Mouse (Mus musculus) gastrocnemius, postnatal 4 days (tissue): ENCODE measurements around the gene Prkg1. TPM values are rescaled to one million over a fixed set of nuclear protein-coding genes. Genes with fewer than 3 reads are reported as not detected.

Source experiments
- DNase-seq, 2 experiments: peaks; one replicate each; pipeline ENCODE4 v3.0.0; 2021 to 2022; ENCODE audit warnings: low spot score in 2 of 2, mixed read lengths in 2 of 2
- total RNA-seq, 2 experiments: library from RNA; stranded (reverse); gene quantifications; 2 replicates each; pipeline ENCODE4 v1.2.3; 2021

Gene Prkg1
- total RNA-seq, 2 experiments from 2014 or later = 42.3 to 50.1 TPM

- DNase-seq = no peak
These were observed 862.5 kb downstream of the Prkg1 start for GRCm38 (mm10) chr19:30902290-30902689.

DNA sequence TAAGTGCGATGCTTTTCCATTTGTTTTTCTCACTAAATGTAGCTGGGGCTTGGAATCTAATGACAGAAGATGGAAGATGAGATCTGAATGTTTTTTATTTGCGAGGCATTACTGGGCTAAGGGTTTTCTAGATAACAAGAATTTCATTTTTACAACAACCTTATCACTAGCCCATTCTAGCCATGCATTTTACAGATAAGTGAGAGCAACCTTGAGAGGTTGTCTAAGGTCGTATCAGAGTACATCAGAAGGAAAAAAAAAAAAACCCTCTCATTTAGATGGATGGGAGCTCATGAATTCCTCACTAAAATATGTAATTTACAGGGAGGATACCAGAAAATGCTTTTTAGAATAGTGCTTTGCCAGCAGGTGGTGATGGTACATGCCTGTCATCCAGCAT lies 863.8 kb downstream of the Prkg1 start:
- DNase-seq = no peak

DNA sequence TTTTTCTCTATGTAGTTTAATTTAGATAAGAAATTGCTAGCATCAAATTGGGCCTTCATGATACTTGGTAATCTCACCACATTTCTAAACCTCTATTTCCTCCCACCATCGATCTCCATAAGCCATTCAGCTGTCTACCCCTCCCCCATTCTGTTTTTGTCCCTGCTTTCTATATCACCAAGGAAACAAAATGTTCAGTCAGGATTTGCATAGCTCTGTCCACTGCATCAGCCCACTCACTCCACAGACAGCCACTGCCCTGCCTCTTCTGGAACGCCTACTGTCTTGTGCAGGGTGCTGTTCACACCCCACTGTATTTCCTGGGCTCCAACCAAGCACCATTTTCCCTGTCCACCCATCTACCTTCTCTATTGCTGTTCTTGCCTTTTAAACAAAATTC lies 874.5 kb downstream of the Prkg1 start:
- DNase-seq = no peak

DNA sequence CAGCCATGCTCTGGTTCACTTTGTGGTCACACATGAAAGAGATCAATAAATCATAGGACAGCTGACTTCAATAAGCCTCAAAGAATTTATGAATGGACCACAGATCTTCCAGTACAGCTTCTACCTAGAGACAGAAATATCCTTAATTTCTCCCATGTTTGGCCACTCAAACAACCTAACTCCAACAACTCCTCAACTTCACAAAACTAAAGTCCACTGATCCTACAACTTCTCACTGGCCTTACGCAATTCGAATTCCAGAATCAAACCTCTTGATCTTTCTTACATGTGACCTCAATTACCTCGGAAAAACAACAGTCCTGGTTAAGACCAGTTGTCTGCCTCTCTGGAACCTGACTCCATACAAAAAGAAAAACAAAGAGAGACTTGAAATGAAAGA lies 875.0 kb downstream of the Prkg1 start:
- DNase-seq = no peak

GRCm38 (mm10) chr19:30861441-30861840 lies 903.4 kb downstream of the Prkg1 start:
- DNase-seq = no peak

- no peak for DNase-seq
These were observed 913.8 kb downstream of the Prkg1 start for GRCm38 (mm10) chr19:30851023-30851422.

DNA sequence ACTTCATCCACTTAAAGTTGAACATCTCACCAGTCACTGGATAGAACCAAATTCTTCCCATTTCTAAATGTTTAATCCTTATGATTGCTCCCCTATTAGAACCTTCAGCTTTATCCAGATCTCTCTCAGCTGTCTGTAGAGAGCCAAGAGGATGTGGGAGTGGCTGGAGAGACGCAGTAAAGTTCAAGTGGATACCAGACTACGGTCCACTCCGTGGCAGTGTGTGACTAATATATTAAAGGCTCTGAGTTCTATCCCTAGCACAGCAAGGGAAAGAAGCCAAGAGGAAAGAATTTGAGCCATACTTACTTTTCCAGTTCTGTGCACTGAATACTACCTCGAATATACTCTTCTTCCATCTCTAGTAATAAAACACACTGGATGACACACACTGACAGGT lies 919.9 kb downstream of the Prkg1 start:
- DNase-seq = no peak

DNA sequence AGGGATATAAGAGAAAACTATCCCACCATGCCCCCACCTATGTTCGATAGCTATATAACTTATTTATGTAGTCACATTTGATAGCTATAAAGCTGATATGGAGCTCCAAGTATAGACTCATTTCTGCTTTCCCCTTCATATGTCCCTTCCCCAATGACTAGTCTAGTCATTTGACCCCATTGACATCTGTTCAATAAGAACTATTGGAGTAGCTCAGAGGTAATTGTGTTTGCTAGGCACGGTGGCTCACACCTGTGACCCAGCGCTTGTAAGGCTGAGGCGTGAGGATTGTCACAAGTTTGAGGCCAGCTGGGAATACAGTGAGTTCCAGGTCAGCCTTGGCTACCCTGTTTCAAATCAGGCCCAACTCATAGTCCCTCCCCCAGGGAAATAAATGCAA lies 921.2 kb downstream of the Prkg1 start:
- DNase-seq = no peak

DNA sequence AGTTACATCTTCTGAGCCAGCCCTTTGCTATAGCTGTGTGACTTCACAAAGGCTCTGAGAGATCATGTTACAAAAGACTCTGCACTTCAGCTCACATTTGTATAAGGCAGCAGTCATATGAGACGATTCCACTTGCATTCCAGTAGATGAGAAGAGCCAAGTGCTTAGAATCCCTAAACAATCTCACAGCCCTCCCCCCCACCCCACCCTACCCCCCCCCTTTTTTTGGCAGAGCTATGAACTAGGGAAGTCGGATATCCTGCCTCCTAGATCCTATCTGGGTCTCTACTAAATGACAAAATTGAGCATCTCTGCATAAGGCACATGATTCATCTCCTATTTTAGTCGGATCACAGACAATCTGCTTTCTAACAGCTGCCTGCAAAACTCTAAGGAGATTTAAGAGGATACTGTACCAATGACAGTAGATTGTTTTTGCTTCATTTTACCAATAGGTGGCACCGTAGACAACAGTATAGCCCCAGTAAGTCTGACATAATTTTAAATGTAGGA lies 921.7 kb downstream of the Prkg1 start:
- DNase-seq = no peak

- no peak for DNase-seq
These were observed 922.2 kb downstream of the Prkg1 start for GRCm38 (mm10) chr19:30842640-30843039.

DNA sequence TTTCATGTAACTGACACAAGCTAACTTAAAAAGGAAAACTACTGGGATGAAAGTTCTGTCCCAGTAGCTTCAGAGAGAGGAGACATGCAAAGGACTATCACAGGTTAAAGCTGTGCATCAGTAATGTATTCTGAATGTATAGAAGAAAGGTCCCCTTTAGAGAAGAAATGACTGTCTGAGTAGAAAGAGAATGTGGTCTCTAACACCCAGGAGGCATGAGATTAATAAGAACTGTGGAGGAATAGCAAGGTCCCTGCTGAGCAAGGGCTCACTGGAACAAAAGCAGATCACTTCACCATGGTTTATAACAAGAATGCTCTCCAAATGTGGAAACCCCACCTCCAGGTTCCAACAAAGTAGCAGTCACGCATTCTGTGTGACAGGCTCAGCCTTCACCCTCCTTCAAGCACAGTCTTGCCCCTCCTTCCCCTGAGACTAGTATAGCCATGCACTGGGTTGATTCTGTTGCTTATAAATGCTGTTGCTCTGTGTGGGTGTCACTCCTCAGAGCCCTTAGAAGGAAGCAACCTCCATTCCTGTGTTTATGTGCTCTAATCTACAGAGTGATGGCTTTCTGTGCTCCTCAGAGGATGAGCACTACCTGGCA lies 931.7 kb downstream of the Prkg1 start:
- no peak for DNase-seq

- no peak for DNase-seq
These were observed 935.5 kb downstream of the Prkg1 start for GRCm38 (mm10) chr19:30829231-30829775.

DNA sequence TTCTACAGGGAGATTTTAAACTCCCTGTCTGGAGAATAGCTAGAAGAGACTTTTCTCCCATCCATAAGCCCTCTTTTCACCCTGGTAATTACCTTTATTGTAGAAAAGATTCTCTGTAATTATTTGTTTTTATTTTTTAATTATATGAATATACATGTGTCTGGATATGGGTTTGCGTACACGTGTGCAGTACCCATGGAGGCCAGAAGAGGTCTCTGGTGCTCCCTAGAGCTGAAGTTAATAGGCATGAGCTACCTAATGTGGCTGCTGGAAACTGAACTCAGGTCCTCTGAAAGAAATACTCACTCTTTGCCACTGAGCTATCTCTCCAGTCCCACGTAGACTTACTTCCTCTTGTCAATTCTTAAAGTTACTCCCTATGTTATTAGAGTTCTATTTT lies 937.0 kb downstream of the Prkg1 start:
- no peak for DNase-seq

DNA sequence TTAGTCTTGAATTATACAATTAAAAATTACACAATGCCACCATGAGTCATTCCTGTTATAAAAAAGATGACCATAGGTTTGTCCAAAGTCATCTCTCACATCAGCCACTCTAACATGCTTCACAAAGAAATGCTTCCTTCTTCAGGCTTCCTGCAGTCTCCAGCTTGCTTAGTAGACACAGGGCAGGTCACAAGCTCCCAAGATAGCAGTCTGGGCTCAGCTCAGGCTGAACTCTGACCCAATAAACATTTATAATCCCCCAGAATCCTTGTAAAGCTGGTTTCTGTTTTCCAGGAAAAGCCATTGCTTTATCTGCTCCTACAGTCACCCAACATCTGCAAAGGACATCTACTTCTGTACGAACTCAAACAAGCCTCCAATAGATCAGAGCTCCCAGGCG lies 938.7 kb downstream of the Prkg1 start:
- no peak for DNase-seq

GRCm38 (mm10) chr19:30815661-30816060 lies 949.2 kb downstream of the Prkg1 start:
- DNase-seq = no peak

GRCm38 (mm10) chr19:30806265-30806664 lies 958.6 kb downstream of the Prkg1 start:
- no peak for DNase-seq

DNA sequence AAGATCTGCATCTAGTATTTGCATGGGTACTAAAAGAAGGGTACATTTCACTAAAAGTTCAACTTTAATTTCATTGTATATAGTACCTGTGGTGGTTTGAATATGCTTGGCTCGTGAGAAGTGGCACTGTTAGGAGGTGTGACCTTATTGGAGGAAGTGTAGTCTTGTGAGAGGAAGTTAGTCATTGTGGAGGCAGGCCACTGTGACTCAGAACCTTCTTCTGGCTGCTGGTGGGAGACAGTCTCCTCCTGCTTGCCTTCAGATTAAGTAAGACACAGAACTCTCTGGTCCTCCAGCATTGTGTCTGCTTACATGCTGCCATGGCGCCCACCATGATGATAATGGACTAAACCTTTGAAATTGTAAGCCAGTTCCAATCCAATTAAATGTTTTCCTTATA lies 984.0 kb downstream of the Prkg1 start:
- DNase-seq = no peak

DNA sequence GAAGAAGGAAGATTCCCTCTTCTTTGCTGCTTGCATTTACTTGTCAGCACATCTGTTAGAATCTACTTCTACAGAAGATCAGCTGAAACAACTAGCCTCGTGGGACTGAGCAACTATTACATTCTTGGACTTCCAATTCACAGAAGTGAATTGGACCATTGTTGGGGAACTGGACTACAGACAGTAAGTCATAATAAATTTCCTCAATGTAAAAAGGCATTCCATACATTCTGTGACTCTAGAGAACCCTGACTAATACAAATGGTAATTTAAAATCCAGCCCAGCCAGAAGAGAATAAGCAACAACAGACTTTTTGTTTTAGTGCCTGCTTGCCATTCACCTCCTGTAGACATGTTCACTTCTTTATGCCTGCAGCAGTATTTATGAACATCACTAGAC lies 996.5 kb downstream of the Prkg1 start:
- no peak for DNase-seq

DNA sequence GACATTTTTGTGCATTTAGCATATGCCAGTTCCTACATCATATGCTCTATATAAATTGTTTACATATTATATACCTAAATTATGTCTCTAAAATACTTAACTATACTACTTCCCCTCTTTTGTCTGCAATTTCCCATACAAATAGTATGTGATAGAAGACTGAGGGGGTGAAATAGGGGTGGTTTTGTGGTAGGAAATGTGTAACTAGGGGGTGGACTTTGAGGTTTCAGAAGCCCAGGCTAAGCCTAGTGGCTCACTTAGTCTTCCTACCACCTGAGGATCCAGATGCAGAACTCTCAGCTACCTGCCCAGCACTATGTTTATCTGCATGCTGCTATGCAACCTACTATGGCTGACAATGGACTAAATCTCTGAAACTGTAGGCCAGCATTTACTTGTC lies 1020.4 kb downstream of the Prkg1 start:
- DNase-seq = no peak

- DNase-seq = no peak
These were observed 1065.7 kb downstream of the Prkg1 start for GRCm38 (mm10) chr19:30699130-30699529.

- DNase-seq = no peak
These were observed 1073.6 kb downstream of the Prkg1 start for GRCm38 (mm10) chr19:30691258-30691657.

GRCm38 (mm10) chr19:30690691-30691090 lies 1074.1 kb downstream of the Prkg1 start:
- DNase-seq = no peak

DNA sequence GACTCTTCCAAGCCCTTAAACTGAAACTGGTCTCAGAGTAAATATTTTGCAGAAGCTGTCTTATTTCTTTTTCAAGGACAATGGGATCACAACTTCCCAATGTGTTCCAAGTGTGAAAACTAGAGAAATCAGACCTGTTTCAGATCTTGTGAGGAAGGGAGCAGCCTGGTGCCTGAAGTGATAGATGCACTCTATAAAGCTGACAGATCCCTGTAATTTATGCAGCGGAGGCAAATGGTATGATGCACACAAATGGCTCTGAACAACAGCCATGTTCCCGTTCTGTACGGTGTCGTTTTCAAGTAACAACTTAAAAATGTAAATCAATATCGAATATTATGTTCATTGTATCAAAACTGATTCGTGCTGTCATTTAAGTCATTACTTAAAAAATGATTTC lies 1076.9 kb downstream of the Prkg1 start:
- no peak for DNase-seq
